Mouse (Mus musculus): Measurements from ENCODE around the gene Morc1. TPM values are rescaled to one million over a fixed set of nuclear protein-coding genes. Genes with fewer than 3 reads are reported as not detected.

Gene Morc1
- polyA plus RNA-seq, 1 experiment = not detected

DNA sequence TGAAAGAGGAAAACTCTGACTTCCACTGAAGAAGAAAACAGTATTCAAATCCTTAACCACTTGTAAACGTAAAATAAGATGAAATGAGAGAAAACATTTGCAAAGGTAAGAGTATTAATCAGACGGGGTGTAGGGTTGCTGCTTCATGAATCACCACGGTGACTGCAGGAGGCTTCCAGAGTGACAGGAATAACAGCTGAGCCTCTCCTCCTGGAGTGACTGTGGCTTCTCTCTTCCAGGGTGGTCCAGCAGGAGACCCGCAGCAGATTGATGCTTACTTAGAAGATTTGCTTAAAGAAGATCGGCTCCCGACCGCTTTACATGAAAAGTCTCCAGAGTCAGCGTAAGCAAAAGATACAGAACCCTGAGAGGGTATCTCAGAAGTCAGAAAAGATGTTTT lies 199.4 kb downstream of the Morc1 start:
- Histone ChIP-seq H3K4me3 (replicated peaks; ENCODE audit: insufficient read depth, low read depth, low read length) (no peak overlapping the region), H3K27ac (ENCODE audit: insufficient read depth, low read length) (no peak overlapping the region), H3K4me1 (ENCODE audit: control insufficient read depth, insufficient read depth, low read length) (no peaks in the 10 kb centered on the region), H3K27me3 (ENCODE audit: control insufficient read depth, insufficient read depth, low read length) (no peaks in the 10 kb centered on the region)
- no peak for DNase-seq
- TF ChIP-seq POLR2A (IDR thresholded peaks at IDR 0.05; ENCODE audit: borderline replicate concordance, insufficient read depth, low read length) (no peak), CTCF (IDR thresholded peaks at IDR 0.05; ENCODE audit: borderline replicate concordance, insufficient read depth, low read depth, low read length) (no peak)
- 12% methylated on average over 8 of the region's 8 CpGs for WGBS

GRCm38 (mm10) chr16:48632351-48632750 lies 201.3 kb downstream of the Morc1 start:
- no peaks in the 10 kb centered on the region for H3K4me1 ChIP-seq (ENCODE audit: control insufficient read depth, insufficient read depth, low read length)
- TF ChIP-seq CTCF (IDR thresholded peaks at IDR 0.05; ENCODE audit: borderline replicate concordance, insufficient read depth, low read depth, low read length) (no peak), POLR2A (IDR thresholded peaks at IDR 0.05; ENCODE audit: borderline replicate concordance, insufficient read depth, low read length) (no peak)
- DNase-seq = no peak
- 94% methylated on average over 6 of the region's 6 CpGs for WGBS
- H3K4me3 ChIP-seq (replicated peaks; ENCODE audit: insufficient read depth, low read depth, low read length) = no peak overlapping the region
- H3K27ac ChIP-seq (ENCODE audit: insufficient read depth, low read length) = no peak overlapping the region
- no peaks in the 10 kb centered on the region for H3K27me3 ChIP-seq (ENCODE audit: control insufficient read depth, insufficient read depth, low read length)

GRCm38 (mm10) chr16:48646246-48646645 lies 215.2 kb downstream of the Morc1 start:
- 95% methylated on average over 2 of the region's 2 CpGs for WGBS
- no peak overlapping the region for H3K27ac ChIP-seq (ENCODE audit: insufficient read depth, low read length)
- no peak for TF ChIP-seq POLR2A (IDR thresholded peaks at IDR 0.05; ENCODE audit: borderline replicate concordance, insufficient read depth, low read length)

DNA sequence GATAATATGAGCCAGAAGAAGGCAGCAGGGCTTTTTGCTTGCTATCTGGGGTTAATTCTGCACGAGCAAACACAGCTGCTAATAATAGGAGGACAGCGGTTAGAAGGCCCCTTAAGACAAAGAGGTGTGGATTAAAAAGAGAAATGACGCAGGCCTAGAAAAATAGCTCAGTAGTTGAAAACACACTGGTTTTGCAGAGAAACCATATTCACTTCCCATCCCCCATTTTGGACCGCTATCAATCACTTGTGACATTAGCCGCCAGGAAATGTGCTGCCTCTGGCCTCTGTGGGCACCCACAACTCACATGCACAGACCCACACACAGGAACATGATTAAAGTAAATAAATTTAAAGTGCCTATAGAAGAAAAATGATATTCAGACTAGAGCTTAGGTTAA lies 240.7 kb downstream of the Morc1 start:
- no peak overlapping the region for H3K27ac ChIP-seq (ENCODE audit: insufficient read depth, low read length)
- H3K27me3 ChIP-seq (ENCODE audit: control insufficient read depth, insufficient read depth, low read length) = no peaks in the 10 kb centered on the region
- H3K4me1 ChIP-seq (ENCODE audit: control insufficient read depth, insufficient read depth, low read length) = no peaks in the 10 kb centered on the region
- no peak for DNase-seq
- WGBS = 80% methylated on average over 5 of the region's 5 CpGs
- TF ChIP-seq POLR2A (IDR thresholded peaks at IDR 0.05; ENCODE audit: borderline replicate concordance, insufficient read depth, low read length) (no peak), CTCF (IDR thresholded peaks at IDR 0.05; ENCODE audit: borderline replicate concordance, insufficient read depth, low read depth, low read length) (no peak)
- H3K4me3 ChIP-seq (replicated peaks; ENCODE audit: insufficient read depth, low read depth, low read length) = no peak overlapping the region

More at GRCm38 (mm10) chr16:48646246-48646645, 215.2 kb downstream of the Morc1 start:
- DNase-seq = no peak
- Histone ChIP-seq H3K4me3 (replicated peaks; ENCODE audit: insufficient read depth, low read depth, low read length) (no peak overlapping the region), H3K4me1 (ENCODE audit: control insufficient read depth, insufficient read depth, low read length) (no peaks in the 10 kb centered on the region), H3K27me3 (ENCODE audit: control insufficient read depth, insufficient read depth, low read length) (no peaks in the 10 kb centered on the region)

- H3K4me1 ChIP-seq (ENCODE audit: control insufficient read depth, insufficient read depth, low read length) = no peaks in the 10 kb centered on the region
- H3K4me3 ChIP-seq (replicated peaks; ENCODE audit: insufficient read depth, low read depth, low read length) = no peak overlapping the region
- H3K27ac ChIP-seq (ENCODE audit: insufficient read depth, low read length) = no peak overlapping the region
- no peaks in the 10 kb centered on the region for H3K27me3 ChIP-seq (ENCODE audit: control insufficient read depth, insufficient read depth, low read length)
- TF ChIP-seq CTCF (IDR thresholded peaks at IDR 0.05; ENCODE audit: borderline replicate concordance, insufficient read depth, low read depth, low read length) (no peak), POLR2A (IDR thresholded peaks at IDR 0.05; ENCODE audit: borderline replicate concordance, insufficient read depth, low read length) (no peak)
- 97% methylated on average over 3 of the region's 3 CpGs for WGBS
- DNase-seq = no peak
These were observed 241.6 kb downstream of the Morc1 start for GRCm38 (mm10) chr16:48672664-48673063.

DNA sequence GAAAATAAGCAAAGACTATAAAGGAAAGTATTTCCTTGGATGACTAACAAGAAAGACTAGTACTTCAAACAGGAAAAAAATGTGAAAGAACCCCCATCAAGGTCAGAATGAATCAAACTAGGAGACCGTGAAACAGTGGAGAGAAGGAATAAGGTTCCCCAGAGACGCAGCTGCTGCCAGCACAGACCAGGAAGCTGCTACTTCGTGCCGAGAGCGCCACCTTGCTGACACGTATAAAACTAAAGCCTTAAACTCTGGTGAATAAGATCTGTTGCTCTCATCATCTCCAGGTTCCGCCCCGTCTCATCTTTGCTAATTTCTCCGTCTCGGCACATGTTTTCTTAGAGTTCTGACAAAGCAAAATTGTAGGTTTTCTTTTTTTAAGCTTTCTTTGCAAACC lies 244.6 kb downstream of the Morc1 start:
- Histone ChIP-seq H3K27me3 (ENCODE audit: control insufficient read depth, insufficient read depth, low read length) (no peaks in the 10 kb centered on the region), H3K27ac (ENCODE audit: insufficient read depth, low read length) (no peak overlapping the region), H3K4me1 (ENCODE audit: control insufficient read depth, insufficient read depth, low read length) (no peaks in the 10 kb centered on the region), H3K4me3 (replicated peaks; ENCODE audit: insufficient read depth, low read depth, low read length) (no peak overlapping the region)
- peak; percentile 74 to 77 for DNase-seq
- peak; percentile 86 for TF ChIP-seq CTCF (IDR thresholded peaks at IDR 0.05; ENCODE audit: borderline replicate concordance, insufficient read depth, low read depth, low read length)
- no peak for TF ChIP-seq POLR2A (IDR thresholded peaks at IDR 0.05; ENCODE audit: borderline replicate concordance, insufficient read depth, low read length)
- WGBS = 7% methylated on average over 10 of the region's 10 CpGs

DNA sequence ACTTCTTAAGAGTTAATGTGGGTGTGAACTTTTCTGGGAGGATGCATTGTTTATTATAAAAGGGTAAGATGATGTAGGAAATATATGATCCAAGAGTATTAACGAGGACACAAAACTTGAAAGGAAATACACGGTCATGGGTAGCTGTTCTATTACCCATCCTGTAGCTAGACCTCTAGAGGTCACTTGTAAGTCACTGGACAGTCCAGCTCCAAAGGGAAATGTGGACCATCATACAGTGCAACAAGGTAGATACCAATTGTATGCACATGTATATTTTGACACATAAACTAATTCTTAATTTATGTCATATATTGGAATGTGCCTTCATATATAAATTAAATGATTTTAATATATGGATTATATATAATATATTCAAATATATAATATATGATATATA lies 245.2 kb downstream of the Morc1 start:
- H3K27me3 ChIP-seq (ENCODE audit: control insufficient read depth, insufficient read depth, low read length) = no peaks in the 10 kb centered on the region
- WGBS = 79% methylated on average over 2 of the region's 2 CpGs
- H3K27ac ChIP-seq (ENCODE audit: insufficient read depth, low read length) = no peak overlapping the region
- no peak for TF ChIP-seq CTCF (IDR thresholded peaks at IDR 0.05; ENCODE audit: borderline replicate concordance, insufficient read depth, low read depth, low read length)
- no peak for TF ChIP-seq POLR2A (IDR thresholded peaks at IDR 0.05; ENCODE audit: borderline replicate concordance, insufficient read depth, low read length)
- no peaks in the 10 kb centered on the region for H3K4me1 ChIP-seq (ENCODE audit: control insufficient read depth, insufficient read depth, low read length)
- H3K4me3 ChIP-seq (replicated peaks; ENCODE audit: insufficient read depth, low read depth, low read length) = no peak overlapping the region
- DNase-seq = no peak

DNA sequence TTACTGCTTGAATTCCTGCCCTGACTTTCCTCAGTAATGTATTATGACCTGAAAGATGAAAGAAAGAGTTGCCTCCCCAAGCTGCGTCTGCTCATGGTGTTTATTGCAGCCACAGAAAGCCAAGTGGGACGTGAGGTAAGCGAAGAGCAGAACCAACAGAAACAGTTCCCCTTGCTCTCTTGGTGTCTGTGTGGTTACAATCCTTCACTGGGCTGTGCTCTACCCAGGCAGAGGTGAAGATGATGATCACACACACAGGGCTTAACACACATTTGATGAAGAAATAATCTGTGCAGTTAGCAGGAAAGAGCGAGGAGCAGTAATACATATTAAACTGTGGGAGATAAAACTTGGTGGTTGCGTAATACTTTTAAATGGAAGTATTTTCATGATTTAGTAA lies 246.3 kb downstream of the Morc1 start:
- TF ChIP-seq POLR2A (IDR thresholded peaks at IDR 0.05; ENCODE audit: borderline replicate concordance, insufficient read depth, low read length) (no peak), CTCF (IDR thresholded peaks at IDR 0.05; ENCODE audit: borderline replicate concordance, insufficient read depth, low read depth, low read length) (no peak)
- DNase-seq = no peak
- Histone ChIP-seq H3K27ac (ENCODE audit: insufficient read depth, low read length) (no peak overlapping the region), H3K27me3 (ENCODE audit: control insufficient read depth, insufficient read depth, low read length) (no peaks in the 10 kb centered on the region), H3K4me3 (replicated peaks; ENCODE audit: insufficient read depth, low read depth, low read length) (no peak overlapping the region), H3K4me1 (ENCODE audit: control insufficient read depth, insufficient read depth, low read length) (no peaks in the 10 kb centered on the region)
- WGBS = 90% methylated on average over 5 of the region's 5 CpGs
